Mouse (Mus musculus): ENCODE results near the gene Tceal5. TPM values are rescaled to one million over a fixed set of nuclear protein-coding genes. Genes with fewer than 3 reads are reported as not detected.
"Not testable (repeated sequence)": the region's sequence is repeated elsewhere in the genome, so short reads cannot be mapped to it uniquely, and the experiment has no call there.

The Tceal5 gene
- polyA plus RNA-seq, 1 experiment from 2014 or later, result 11.1 TPM

GRCm38 (mm10) chrX:136223714-136224113 is 20.0 kb upstream of the Tceal5 start:
- ATAC-seq (ENCODE audit: low FRiP score) (no peak), DNase-seq (ENCODE audit: low spot score) (no peak)
- WGBS, result 76% methylated on average over 6 of the region's 6 CpGs
- Histone ChIP-seq H3K4me1 (replicated peaks; ENCODE audit: control insufficient read depth, insufficient read depth, low read length) (no peaks in the 10 kb centered on the region), H3K4me3 (replicated peaks; ENCODE audit: low read length) (no peak overlapping the region), H3K27ac (no peak overlapping the region), H3K9me3 (ENCODE audit: control insufficient read depth, low read length) (no peaks in the 10 kb centered on the region), H3K4me2 (replicated peaks) (no peak overlapping the region), H3K27me3 (ENCODE audit: control insufficient read depth, insufficient read depth, low read length) (0 out of 2 replicates have a peak, but pooled peaks cover 5% of the 10 kb centered on the region), H3K36me3 (replicated peaks; ENCODE audit: control insufficient read depth, insufficient read depth) (no peaks in the 10 kb centered on the region), H3K9ac (no peak overlapping the region)

- Histone ChIP-seq H3K9ac (no peak overlapping the region), H3K9me3 (ENCODE audit: control insufficient read depth, low read length) (no peaks in the 10 kb centered on the region), H3K27ac (no peak overlapping the region), H3K36me3 (replicated peaks; ENCODE audit: control insufficient read depth, insufficient read depth) (no peaks in the 10 kb centered on the region), H3K4me2 (replicated peaks) (no peak overlapping the region), H3K4me3 (replicated peaks; ENCODE audit: low read length) (no peak overlapping the region), H3K27me3 (ENCODE audit: control insufficient read depth, insufficient read depth, low read length) (no peaks in the 10 kb centered on the region), H3K4me1 (replicated peaks; ENCODE audit: control insufficient read depth, insufficient read depth, low read length) (no peaks in the 10 kb centered on the region)
- DNase-seq (ENCODE audit: low spot score) (no peak), ATAC-seq (ENCODE audit: low FRiP score) (no peak)
- 46% methylated on average over 1 of the region's 1 CpGs for WGBS
These were observed 12.6 kb upstream of the Tceal5 start for GRCm38 (mm10) chrX:136216303-136216702.

GRCm38 (mm10) chrX:136214729-136215677 is 11.3 kb upstream of the Tceal5 start, which contains the start of the genes Tceal7 and Bex1:
Tceal7 (plus strand) TSS chrX:136214779.
Bex1 (minus strand) TSS chrX:136215513.
- not testable (repeated sequence) for DNase-seq (ENCODE audit: low spot score); H3K27me3 ChIP-seq (ENCODE audit: control insufficient read depth, insufficient read depth, low read length); H3K4me1 ChIP-seq (replicated peaks; ENCODE audit: control insufficient read depth, insufficient read depth, low read length); H3K36me3 ChIP-seq (replicated peaks; ENCODE audit: control insufficient read depth, insufficient read depth); H3K9me3 ChIP-seq (ENCODE audit: control insufficient read depth, low read length)
- Histone ChIP-seq H3K4me2 (replicated peaks) (peak within 1 kb of the TSS; percentile 52), H3K27ac (0 out of 2 replicates have a peak within 1 kb of the TSS, but pooled peaks have one; percentile 14), H3K9ac (peak within 1 kb of the TSS; percentile 55), H3K4me3 (replicated peaks; ENCODE audit: low read length) (peak within 1 kb of the TSS; percentile 36)
- peak; percentile 94 for ATAC-seq (ENCODE audit: low FRiP score)
- WGBS, result 41% methylated on average over 12 of the region's 67 CpGs

GRCm38 (mm10) chrX:136213396-136213795 is 9.7 kb upstream of the Tceal5 start:
- no peaks in the 10 kb centered on the region for H3K9me3 ChIP-seq (ENCODE audit: control insufficient read depth, low read length)
- no peak overlapping the region for H3K4me3 ChIP-seq (replicated peaks; ENCODE audit: low read length)
- 77% methylated on average over 2 of the region's 2 CpGs for WGBS
- no peak overlapping the region for H3K27ac ChIP-seq
- H3K27me3 ChIP-seq (ENCODE audit: control insufficient read depth, insufficient read depth, low read length), result no peaks in the 10 kb centered on the region
- ATAC-seq (ENCODE audit: low FRiP score) (no peak), DNase-seq (ENCODE audit: low spot score) (no peak)
- H3K9ac ChIP-seq, result no peak overlapping the region
- no peak overlapping the region for H3K4me2 ChIP-seq (replicated peaks)
- no peaks in the 10 kb centered on the region for H3K36me3 ChIP-seq (replicated peaks; ENCODE audit: control insufficient read depth, insufficient read depth)
- no peaks in the 10 kb centered on the region for H3K4me1 ChIP-seq (replicated peaks; ENCODE audit: control insufficient read depth, insufficient read depth, low read length)

GRCm38 (mm10) chrX:136204406-136204805 is 730 bp upstream of the Tceal5 start:
- Histone ChIP-seq H3K4me3 (replicated peaks; ENCODE audit: low read length) (no peak overlapping the region), H3K27ac (no peak overlapping the region), H3K9me3 (ENCODE audit: control insufficient read depth, low read length) (no peaks in the 10 kb centered on the region), H3K27me3 (ENCODE audit: control insufficient read depth, insufficient read depth, low read length) (no peaks in the 10 kb centered on the region), H3K9ac (no peak overlapping the region), H3K4me1 (replicated peaks; ENCODE audit: control insufficient read depth, insufficient read depth, low read length) (no peaks in the 10 kb centered on the region), H3K36me3 (replicated peaks; ENCODE audit: control insufficient read depth, insufficient read depth) (no peaks in the 10 kb centered on the region), H3K4me2 (replicated peaks) (no peak overlapping the region)
- WGBS, result 75% methylated on average over 6 of the region's 6 CpGs
- ATAC-seq (ENCODE audit: low FRiP score) (no peak), DNase-seq (ENCODE audit: low spot score) (no peak)

GRCm38 (mm10) chrX:136203257-136203656 is 419 bp downstream of the Tceal5 start:
- peak; percentile 74 for ATAC-seq (ENCODE audit: low FRiP score)
- H3K27ac ChIP-seq, result peak overlapping the region; percentile 81
- peak overlapping the region; percentile 62 for H3K9ac ChIP-seq
- peak overlapping the region; percentile 44 for H3K4me3 ChIP-seq (replicated peaks; ENCODE audit: low read length)
- peak overlapping the region; percentile 50 for H3K4me2 ChIP-seq (replicated peaks)
- H3K27me3 ChIP-seq (ENCODE audit: control insufficient read depth, insufficient read depth, low read length), result no peaks in the 10 kb centered on the region
- no peak for DNase-seq (ENCODE audit: low spot score)
- no peaks in the 10 kb centered on the region for H3K36me3 ChIP-seq (replicated peaks; ENCODE audit: control insufficient read depth, insufficient read depth)
- 12% methylated on average over 7 of the region's 7 CpGs for WGBS
- H3K4me1 ChIP-seq (replicated peaks; ENCODE audit: control insufficient read depth, insufficient read depth, low read length), result no peaks in the 10 kb centered on the region
- H3K9me3 ChIP-seq (ENCODE audit: control insufficient read depth, low read length), result no peaks in the 10 kb centered on the region

GRCm38 (mm10) chrX:136196873-136197272 is 6.8 kb downstream of the Tceal5 start:
- Histone ChIP-seq H3K36me3 (replicated peaks; ENCODE audit: control insufficient read depth, insufficient read depth) (no peaks in the 10 kb centered on the region), H3K27ac (no peak overlapping the region), H3K4me3 (replicated peaks; ENCODE audit: low read length) (no peak overlapping the region), H3K9me3 (ENCODE audit: control insufficient read depth, low read length) (no peaks in the 10 kb centered on the region), H3K9ac (no peak overlapping the region), H3K4me1 (replicated peaks; ENCODE audit: control insufficient read depth, insufficient read depth, low read length) (no peaks in the 10 kb centered on the region), H3K4me2 (replicated peaks) (no peak overlapping the region), H3K27me3 (ENCODE audit: control insufficient read depth, insufficient read depth, low read length) (no peaks in the 10 kb centered on the region)
- DNase-seq (ENCODE audit: low spot score) (no peak), ATAC-seq (ENCODE audit: low FRiP score) (no peak)
- WGBS, result 57% methylated on average over 1 of the region's 1 CpGs

- no peak overlapping the region for H3K4me2 ChIP-seq (replicated peaks)
- no peaks in the 10 kb centered on the region for H3K9me3 ChIP-seq (ENCODE audit: control insufficient read depth, low read length)
- no peak overlapping the region for H3K27ac ChIP-seq
- no peak overlapping the region for H3K9ac ChIP-seq
- DNase-seq (ENCODE audit: low spot score) (no peak), ATAC-seq (ENCODE audit: low FRiP score) (no peak)
- H3K27me3 ChIP-seq (ENCODE audit: control insufficient read depth, insufficient read depth, low read length), result no peaks in the 10 kb centered on the region
- no peaks in the 10 kb centered on the region for H3K4me1 ChIP-seq (replicated peaks; ENCODE audit: control insufficient read depth, insufficient read depth, low read length)
- H3K4me3 ChIP-seq (replicated peaks; ENCODE audit: low read length), result no peak overlapping the region
- WGBS, result 86% methylated on average over 16 of the region's 16 CpGs
- H3K36me3 ChIP-seq (replicated peaks; ENCODE audit: control insufficient read depth, insufficient read depth), result no peaks in the 10 kb centered on the region
These were observed 8.3 kb downstream of the Tceal5 start for GRCm38 (mm10) chrX:136195193-136195944.

- H3K4me1 ChIP-seq (replicated peaks; ENCODE audit: control insufficient read depth, insufficient read depth, low read length), result no peaks in the 10 kb centered on the region
- DNase-seq (ENCODE audit: low spot score), result no peak
- H3K9me3 ChIP-seq (ENCODE audit: control insufficient read depth, low read length), result no peaks in the 10 kb centered on the region
- H3K36me3 ChIP-seq (replicated peaks; ENCODE audit: control insufficient read depth, insufficient read depth), result no peaks in the 10 kb centered on the region
- H3K4me3 ChIP-seq (replicated peaks; ENCODE audit: low read length), result no peak overlapping the region
- no peak overlapping the region for H3K9ac ChIP-seq
- ATAC-seq (ENCODE audit: low FRiP score), result no peak
- peaks cover 4% of the 10 kb centered on the region; the same call in 1 of the 2 replicates for H3K27me3 ChIP-seq (ENCODE audit: control insufficient read depth, insufficient read depth, low read length)
- 83% methylated on average over 1 of the region's 1 CpGs for WGBS
- no peak overlapping the region for H3K27ac ChIP-seq
- no peak overlapping the region for H3K4me2 ChIP-seq (replicated peaks)
These were observed 20.6 kb downstream of the Tceal5 start for GRCm38 (mm10) chrX:136183107-136183506.

Data from hindbrain, embryonic 14.5 days (tissue).